Mouse (Mus musculus): ENCODE measurements around the gene Hs3st1. TPM values are rescaled to one million over a fixed set of nuclear protein-coding genes. Genes with fewer than 3 reads are reported as not detected.
"Not testable (repeated sequence)": the region's sequence is repeated elsewhere in the genome, so short reads cannot be mapped to it uniquely, and the experiment has no call there.

Hs3st1 gene
- 37.8 and 45.1 TPM in 2 replicates for polyA plus RNA-seq (2014; fragmentation: Nextera tagmentation; extraction: Ambion mirVana)

DNA sequence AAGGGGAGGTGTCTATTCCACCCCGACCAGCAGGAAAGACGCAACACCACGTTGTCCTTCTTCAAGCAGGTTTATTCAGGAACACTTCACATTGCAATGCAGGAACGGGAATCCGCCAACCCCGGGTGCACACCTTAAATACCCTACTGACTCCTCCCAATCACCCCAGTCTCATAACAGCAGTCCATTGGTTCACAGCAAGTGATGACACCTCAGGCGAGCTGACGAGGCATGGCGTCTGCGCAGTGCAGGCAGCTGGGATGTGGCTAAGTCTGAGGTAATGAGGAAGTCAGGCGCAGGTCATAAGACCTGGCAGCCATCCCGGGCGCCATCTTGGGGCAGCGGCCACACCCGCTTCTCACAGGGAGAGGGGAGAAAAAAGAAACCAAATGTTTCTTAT, at the start of gene Hs3st1:
Gene Hs3st1, minus strand, starts transcription at position 101 of the 400 bp plus-strand sequence.
- ATAC-seq (ENCODE audit: low FRiP score); H3K4me2 ChIP-seq (replicated peaks); H3K4me3 ChIP-seq (replicated peaks; ENCODE audit: low read length); H3K9ac ChIP-seq; H3K36me3 ChIP-seq (replicated peaks; ENCODE audit: control insufficient read depth, insufficient read depth); H3K4me1 ChIP-seq (replicated peaks; ENCODE audit: control insufficient read depth, insufficient read depth, low read length); H3K9me3 ChIP-seq (ENCODE audit: control insufficient read depth, low read length); DNase-seq (ENCODE audit: low spot score); H3K27ac ChIP-seq; H3K27me3 ChIP-seq (ENCODE audit: control insufficient read depth, insufficient read depth, low read length): not testable (repeated sequence)
- 97% methylated on average over 15 of the region's 15 CpGs for WGBS

DNA sequence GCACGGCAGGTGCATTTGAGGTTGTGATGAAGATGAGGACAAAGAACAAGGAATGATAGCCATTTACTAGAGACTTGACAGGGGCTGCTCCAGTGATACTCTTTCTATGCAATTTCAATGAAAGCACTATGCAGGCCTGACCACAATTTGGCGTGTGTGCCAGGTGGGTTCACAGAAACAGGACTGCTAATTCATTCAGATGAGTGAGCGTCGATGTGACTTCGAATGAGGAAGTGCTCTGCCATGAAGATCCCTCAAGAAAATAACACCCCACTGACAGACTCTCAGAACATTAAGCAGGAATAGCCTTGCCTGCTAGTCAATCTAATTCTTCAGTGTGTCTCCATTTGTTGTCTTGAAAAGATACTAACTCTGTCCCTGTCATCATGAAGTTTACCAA, 49.4 kb upstream of the Hs3st1 start:
- Histone ChIP-seq H3K9ac (no peak overlapping the region), H3K36me3 (replicated peaks; ENCODE audit: control insufficient read depth, insufficient read depth) (no peaks in the 10 kb centered on the region), H3K4me3 (replicated peaks; ENCODE audit: low read length) (no peak overlapping the region), H3K27ac (no peak overlapping the region), H3K4me2 (replicated peaks) (no peak overlapping the region), H3K4me1 (replicated peaks; ENCODE audit: control insufficient read depth, insufficient read depth, low read length) (no peaks in the 10 kb centered on the region), H3K9me3 (ENCODE audit: control insufficient read depth, low read length) (no peaks in the 10 kb centered on the region), H3K27me3 (ENCODE audit: control insufficient read depth, insufficient read depth, low read length) (no peaks in the 10 kb centered on the region)
- DNase-seq (ENCODE audit: low spot score) (no peak), ATAC-seq (ENCODE audit: low FRiP score) (no peak)
- 81% methylated on average over 5 of the region's 5 CpGs for WGBS

DNA sequence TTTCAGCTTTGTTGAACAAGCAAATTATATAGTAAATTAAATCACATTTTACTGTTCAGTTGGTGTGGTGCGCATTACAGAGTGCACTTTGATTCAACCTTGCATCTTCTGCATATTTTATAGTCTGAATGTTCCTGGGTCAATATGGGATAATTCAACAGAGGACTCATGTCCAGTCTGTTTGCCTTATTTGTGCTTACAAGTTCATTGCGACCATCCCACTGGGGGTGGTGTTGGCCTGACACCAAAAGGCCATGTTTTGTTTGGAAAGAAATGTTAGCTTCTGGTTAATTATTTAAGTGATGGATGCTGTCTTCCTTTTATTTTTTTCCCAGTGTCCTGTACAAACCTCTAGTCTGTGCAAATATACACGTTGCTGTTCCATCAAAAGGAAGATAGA, 48.7 kb upstream of the Hs3st1 start:
- H3K4me1 ChIP-seq (replicated peaks; ENCODE audit: control insufficient read depth, insufficient read depth, low read length) = no peaks in the 10 kb centered on the region
- no peak for ATAC-seq (ENCODE audit: low FRiP score)

DNA sequence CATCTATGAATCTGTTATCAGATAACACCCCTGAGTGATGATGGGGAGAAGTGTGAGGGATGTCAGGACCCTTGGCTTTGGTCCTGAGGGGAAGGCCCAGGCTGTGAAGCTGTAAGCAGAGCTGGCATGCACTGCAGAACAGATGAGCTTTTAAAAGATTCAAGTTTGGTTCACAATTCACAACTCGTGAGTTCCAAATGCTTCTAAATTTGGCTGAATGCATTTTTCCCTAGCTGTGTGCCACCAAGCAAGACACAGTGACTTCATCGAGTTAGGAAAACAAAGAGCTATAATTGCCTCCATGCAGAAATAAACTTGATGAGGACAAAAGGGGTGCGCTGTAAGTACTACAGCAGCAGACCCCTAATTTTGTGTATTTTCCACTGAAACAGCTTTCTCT, 48.2 kb upstream of the Hs3st1 start:
- Histone ChIP-seq H3K9ac (no peak overlapping the region), H3K36me3 (replicated peaks; ENCODE audit: control insufficient read depth, insufficient read depth) (no peaks in the 10 kb centered on the region), H3K4me3 (replicated peaks; ENCODE audit: low read length) (no peak overlapping the region), H3K4me2 (replicated peaks) (no peak overlapping the region), H3K27me3 (ENCODE audit: control insufficient read depth, insufficient read depth, low read length) (no peaks in the 10 kb centered on the region), H3K27ac (no peak overlapping the region), H3K4me1 (replicated peaks; ENCODE audit: control insufficient read depth, insufficient read depth, low read length) (no peaks in the 10 kb centered on the region), H3K9me3 (ENCODE audit: control insufficient read depth, low read length) (no peaks in the 10 kb centered on the region)
- DNase-seq (ENCODE audit: low spot score) (no peak), ATAC-seq (ENCODE audit: low FRiP score) (no peak; the same call in 1 of the 2 replicates)
- WGBS = 76% methylated on average over 3 of the region's 3 CpGs

More for the DNA sequence above, 48.7 kb upstream of the Hs3st1 start:
- Histone ChIP-seq H3K36me3 (replicated peaks; ENCODE audit: control insufficient read depth, insufficient read depth) (no peaks in the 10 kb centered on the region), H3K27ac (no peak overlapping the region), H3K9me3 (ENCODE audit: control insufficient read depth, low read length) (no peaks in the 10 kb centered on the region), H3K4me3 (replicated peaks; ENCODE audit: low read length) (no peak overlapping the region), H3K4me2 (replicated peaks) (no peak overlapping the region), H3K27me3 (ENCODE audit: control insufficient read depth, insufficient read depth, low read length) (no peaks in the 10 kb centered on the region), H3K9ac (no peak overlapping the region)
- WGBS = 68% methylated on average over 3 of the region's 3 CpGs
- no peak for DNase-seq (ENCODE audit: low spot score)

DNA sequence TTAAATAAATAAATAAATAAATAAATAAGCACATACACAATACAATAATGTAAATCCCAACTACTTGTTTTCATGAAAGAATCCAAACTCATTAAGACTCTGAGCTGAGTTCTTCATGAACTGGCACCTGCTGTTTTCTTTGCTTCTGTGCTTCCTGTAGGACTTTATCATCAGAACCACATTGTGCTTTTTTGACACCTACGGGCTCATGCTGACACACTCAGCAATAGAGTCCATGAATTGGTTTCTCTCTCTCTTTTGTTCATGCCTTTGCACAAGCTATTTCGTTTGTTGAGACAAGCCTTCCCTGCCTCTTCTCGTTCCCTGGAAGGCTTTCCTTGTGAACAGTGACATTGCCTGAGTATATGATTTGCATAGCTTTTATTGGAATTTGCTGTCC, 46.8 kb upstream of the Hs3st1 start:
- no peak overlapping the region for H3K9ac ChIP-seq
- no peak for ATAC-seq (ENCODE audit: low FRiP score)
- H3K36me3 ChIP-seq (replicated peaks; ENCODE audit: control insufficient read depth, insufficient read depth) = no peaks in the 10 kb centered on the region
- no peaks in the 10 kb centered on the region for H3K27me3 ChIP-seq (ENCODE audit: control insufficient read depth, insufficient read depth, low read length)
- H3K4me2 ChIP-seq (replicated peaks) = no peak overlapping the region
- no peaks in the 10 kb centered on the region for H3K4me1 ChIP-seq (replicated peaks; ENCODE audit: control insufficient read depth, insufficient read depth, low read length)
- H3K9me3 ChIP-seq (ENCODE audit: control insufficient read depth, low read length) = no peaks in the 10 kb centered on the region
- no peak for DNase-seq (ENCODE audit: low spot score)
- no peak overlapping the region for H3K27ac ChIP-seq
- H3K4me3 ChIP-seq (replicated peaks; ENCODE audit: low read length) = no peak overlapping the region
- WGBS = 54% methylated on average over 3 of the region's 3 CpGs

DNA sequence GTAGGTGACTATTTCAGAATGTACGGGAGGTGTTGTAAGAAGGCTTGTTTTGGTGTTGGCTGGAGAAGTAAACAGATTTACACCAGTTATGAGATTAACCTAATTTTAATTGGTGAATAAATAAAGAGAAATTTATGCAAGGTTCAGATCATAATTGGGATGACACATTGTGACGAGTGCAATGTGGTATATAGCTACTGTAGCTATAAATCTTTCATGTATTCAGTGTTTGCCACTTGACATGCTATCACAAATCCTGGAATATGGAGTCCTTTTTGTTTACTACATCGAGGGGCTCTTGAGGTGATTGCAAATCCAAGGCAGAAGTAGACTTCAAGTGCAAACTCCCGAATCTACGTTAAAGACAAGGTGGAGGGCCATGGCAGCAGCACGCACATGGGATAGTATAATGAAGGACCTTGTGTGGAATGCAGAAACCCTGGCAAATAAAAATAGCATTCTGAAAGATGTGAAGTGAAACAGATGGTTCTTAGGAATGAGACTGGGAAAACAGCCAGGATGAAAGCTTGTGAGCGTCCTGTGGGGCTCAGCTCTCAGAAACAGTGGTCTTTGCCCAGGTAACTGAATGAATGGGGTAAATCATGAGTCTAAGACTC, 21.9 kb upstream of the Hs3st1 start:
- no peak for ATAC-seq (ENCODE audit: low FRiP score)
- no peaks in the 10 kb centered on the region for H3K9me3 ChIP-seq (ENCODE audit: control insufficient read depth, low read length)
- peak; percentile 30 for DNase-seq (ENCODE audit: low spot score)

DNA sequence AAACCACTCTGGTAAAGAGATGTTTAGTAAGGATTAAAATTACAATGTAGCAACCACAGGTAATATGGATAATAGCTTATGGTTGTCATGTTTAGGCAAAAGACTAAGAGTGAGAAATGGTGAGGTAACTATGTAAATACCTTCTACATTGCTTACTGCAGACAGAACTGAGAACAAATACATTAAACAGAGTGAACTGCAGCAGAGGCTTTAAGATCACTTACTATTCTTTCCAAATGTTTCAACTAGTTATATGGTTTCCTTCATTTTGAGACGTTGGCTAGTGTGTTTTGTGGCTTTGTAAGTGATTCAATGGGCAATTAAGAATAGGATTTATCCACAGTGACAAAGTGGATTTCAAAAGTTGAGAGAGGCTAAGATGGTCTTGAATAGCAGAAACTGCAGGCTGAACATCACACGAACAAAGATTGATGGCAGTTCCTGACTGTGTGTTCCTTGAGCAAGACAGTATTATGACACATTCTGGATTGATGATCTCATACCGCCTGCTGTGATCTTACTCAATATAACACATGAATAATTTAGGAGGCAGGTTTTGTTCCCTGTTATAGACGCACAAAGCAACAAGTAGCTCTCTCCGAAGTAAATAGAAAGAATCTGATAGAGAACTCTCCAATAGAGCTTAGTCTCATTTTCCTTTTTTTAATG, 16.5 kb upstream of the Hs3st1 start:
- ATAC-seq (ENCODE audit: low FRiP score) (peak; percentile 62), DNase-seq (ENCODE audit: low spot score) (no peak)
- Histone ChIP-seq H3K4me3 (replicated peaks; ENCODE audit: low read length) (no peak overlapping the region), H3K36me3 (replicated peaks; ENCODE audit: control insufficient read depth, insufficient read depth) (no peaks in the 10 kb centered on the region), H3K4me1 (replicated peaks; ENCODE audit: control insufficient read depth, insufficient read depth, low read length) (no peaks in the 10 kb centered on the region), H3K9ac (no peak overlapping the region), H3K4me2 (replicated peaks) (no peak overlapping the region), H3K9me3 (ENCODE audit: control insufficient read depth, low read length) (no peaks in the 10 kb centered on the region), H3K27ac (no peak overlapping the region), H3K27me3 (ENCODE audit: control insufficient read depth, insufficient read depth, low read length) (no peaks in the 10 kb centered on the region)
- WGBS = 20% methylated on average over 5 of the region's 5 CpGs

More for the DNA sequence above, 21.9 kb upstream of the Hs3st1 start:
- H3K27ac ChIP-seq = no peak overlapping the region
- H3K27me3 ChIP-seq (ENCODE audit: control insufficient read depth, insufficient read depth, low read length) = no peaks in the 10 kb centered on the region
- no peak overlapping the region for H3K9ac ChIP-seq
- H3K36me3 ChIP-seq (replicated peaks; ENCODE audit: control insufficient read depth, insufficient read depth) = no peaks in the 10 kb centered on the region
- WGBS = 82% methylated on average over 7 of the region's 7 CpGs
- H3K4me3 ChIP-seq (replicated peaks; ENCODE audit: low read length) = no peak overlapping the region
- H3K4me1 ChIP-seq (replicated peaks; ENCODE audit: control insufficient read depth, insufficient read depth, low read length) = no peaks in the 10 kb centered on the region
- no peak overlapping the region for H3K4me2 ChIP-seq (replicated peaks)

DNA sequence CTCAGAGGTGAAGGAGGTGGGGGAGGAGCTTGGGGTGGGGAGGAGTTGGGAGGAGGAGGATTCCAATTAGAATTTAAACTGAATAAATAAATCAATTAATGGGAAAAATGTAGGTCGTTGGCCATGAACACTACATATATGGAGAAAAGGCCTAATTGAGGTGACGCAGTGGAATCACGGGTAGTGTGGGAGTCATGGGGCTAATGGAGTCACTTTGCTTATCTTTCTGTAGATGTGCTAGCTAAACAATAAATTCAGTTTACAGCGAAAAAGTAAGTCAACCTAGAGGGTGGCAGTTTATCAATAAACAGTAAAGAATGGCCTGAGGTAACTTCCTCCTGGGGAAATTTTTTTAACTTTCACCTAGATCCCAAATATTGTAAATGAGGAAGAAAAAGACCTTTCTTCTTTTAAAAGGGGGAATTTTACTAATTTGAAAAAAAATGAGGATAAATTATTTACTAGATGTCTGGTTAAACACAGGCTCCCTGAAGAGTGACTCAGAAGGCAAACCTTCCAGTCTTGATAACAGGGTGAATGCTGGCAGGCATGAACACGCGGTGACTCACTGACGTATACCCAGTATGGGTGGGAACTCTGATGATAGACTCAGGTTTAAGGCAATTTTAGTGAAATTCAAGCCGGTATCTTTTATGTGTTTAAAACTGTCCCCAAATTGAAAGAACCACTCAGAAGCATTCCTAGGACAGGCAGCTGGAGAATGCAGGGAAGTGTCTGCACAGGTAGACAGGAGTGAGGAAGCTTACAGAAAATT, 6.6 kb upstream of the Hs3st1 start:
- H3K4me3 ChIP-seq (replicated peaks; ENCODE audit: low read length) = no peak overlapping the region
- H3K4me2 ChIP-seq (replicated peaks) = no peak overlapping the region
- H3K4me1 ChIP-seq (replicated peaks; ENCODE audit: control insufficient read depth, insufficient read depth, low read length) = no peaks in the 10 kb centered on the region
- no peak for ATAC-seq (ENCODE audit: low FRiP score)
- H3K9ac ChIP-seq = no peak overlapping the region
- H3K36me3 ChIP-seq (replicated peaks; ENCODE audit: control insufficient read depth, insufficient read depth) = no peaks in the 10 kb centered on the region
- no peak overlapping the region for H3K27ac ChIP-seq
- no peak for DNase-seq (ENCODE audit: low spot score)
- H3K27me3 ChIP-seq (ENCODE audit: control insufficient read depth, insufficient read depth, low read length) = no peaks in the 10 kb centered on the region
- WGBS = 91% methylated on average over 8 of the region's 8 CpGs
- H3K9me3 ChIP-seq (ENCODE audit: control insufficient read depth, low read length) = no peaks in the 10 kb centered on the region

DNA sequence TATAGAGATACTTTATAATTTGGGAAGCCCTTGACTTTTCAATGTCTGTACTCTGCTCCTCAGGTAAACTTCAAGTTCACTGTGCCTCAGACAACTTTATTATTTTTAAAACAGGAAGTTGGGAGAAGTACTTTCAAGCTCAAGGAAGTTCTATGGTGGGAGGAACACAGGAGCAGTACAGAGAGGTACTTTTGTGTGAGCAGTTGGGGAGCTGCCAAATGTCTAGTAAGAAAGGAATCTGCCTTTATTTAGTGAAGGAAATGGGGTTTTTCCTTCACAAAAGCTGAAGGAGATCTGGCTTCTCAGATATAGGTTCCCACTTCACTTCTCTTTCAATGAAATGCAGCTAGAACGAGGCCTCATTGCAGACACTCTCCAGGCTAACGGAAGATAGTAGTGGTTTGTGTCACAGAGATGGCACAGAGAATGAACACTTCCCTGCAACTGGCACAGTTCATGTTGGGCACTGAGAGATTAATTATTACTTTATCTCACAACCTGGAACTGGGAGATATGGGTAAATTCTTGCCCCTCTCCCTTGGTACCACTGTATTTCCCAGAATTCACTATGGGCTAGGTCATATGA, 3.7 kb upstream of the Hs3st1 start:
- H3K9ac ChIP-seq = no peak overlapping the region
- H3K27me3 ChIP-seq (ENCODE audit: control insufficient read depth, insufficient read depth, low read length) = no peaks in the 10 kb centered on the region
- H3K27ac ChIP-seq = no peak overlapping the region
- no peaks in the 10 kb centered on the region for H3K9me3 ChIP-seq (ENCODE audit: control insufficient read depth, low read length)
- DNase-seq (ENCODE audit: low spot score) = no peak
- no peak overlapping the region for H3K4me2 ChIP-seq (replicated peaks)
- H3K4me3 ChIP-seq (replicated peaks; ENCODE audit: low read length) = no peak overlapping the region
- H3K4me1 ChIP-seq (replicated peaks; ENCODE audit: control insufficient read depth, insufficient read depth, low read length) = no peaks in the 10 kb centered on the region
- ATAC-seq (ENCODE audit: low FRiP score) = no peak
- WGBS = 72% methylated on average over 2 of the region's 2 CpGs
- H3K36me3 ChIP-seq (replicated peaks; ENCODE audit: control insufficient read depth, insufficient read depth) = no peaks in the 10 kb centered on the region

All from hindbrain, embryonic 14.5 days (tissue).